Mouse (Mus musculus) lung, postnatal 0 days (tissue): Measurements from ENCODE around the gene Telo2.

ENCODE experiments used
- CTCF ChIP-seq: IDR thresholded peaks from 2 replicates; pipeline ENCODE4 v1.5.1; 2016; ENCODE audit warnings: antibody characterized with exemption, mild to moderate bottlenecking
- EP300 ChIP-seq: IDR thresholded peaks from 2 replicates; pipeline ENCODE4 v1.6.1; 2016; ENCODE audit warnings: antibody characterized with exemption, mild to moderate bottlenecking, control low read depth

DNA sequence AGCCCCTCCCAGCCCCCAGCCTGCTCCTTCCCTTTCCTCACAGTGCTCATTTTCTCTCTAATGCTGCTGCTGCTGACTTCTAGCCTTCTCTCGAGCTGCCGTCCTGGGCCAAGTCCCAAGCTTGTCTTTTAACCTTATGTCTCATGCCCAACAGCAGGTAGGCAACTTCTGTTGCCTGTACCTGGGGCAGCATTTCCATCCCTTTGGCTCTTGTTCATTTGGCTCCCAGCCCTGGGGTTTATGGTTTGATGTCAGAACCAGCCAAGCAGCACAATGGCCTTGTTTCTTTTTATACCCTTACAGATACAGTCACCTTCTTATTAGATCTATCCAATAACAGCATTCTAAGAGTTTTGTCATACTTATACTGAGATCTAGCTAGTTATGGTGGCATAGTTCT is 19.5 kb downstream of the Telo2 start:
- no peak for TF ChIP-seq CTCF
- no peak for TF ChIP-seq EP300
